Mouse (Mus musculus) cerebellum, postnatal 36 days (tissue): ENCODE data around the gene AW209491.

Source experiments
- DNase-seq, 2 experiments: peaks; one replicate each; pipeline ENCODE4 v3.0.0; 2021 to 2022; ENCODE audit warnings: mixed read lengths in 2 of 2

AW209491 gene

DNA sequence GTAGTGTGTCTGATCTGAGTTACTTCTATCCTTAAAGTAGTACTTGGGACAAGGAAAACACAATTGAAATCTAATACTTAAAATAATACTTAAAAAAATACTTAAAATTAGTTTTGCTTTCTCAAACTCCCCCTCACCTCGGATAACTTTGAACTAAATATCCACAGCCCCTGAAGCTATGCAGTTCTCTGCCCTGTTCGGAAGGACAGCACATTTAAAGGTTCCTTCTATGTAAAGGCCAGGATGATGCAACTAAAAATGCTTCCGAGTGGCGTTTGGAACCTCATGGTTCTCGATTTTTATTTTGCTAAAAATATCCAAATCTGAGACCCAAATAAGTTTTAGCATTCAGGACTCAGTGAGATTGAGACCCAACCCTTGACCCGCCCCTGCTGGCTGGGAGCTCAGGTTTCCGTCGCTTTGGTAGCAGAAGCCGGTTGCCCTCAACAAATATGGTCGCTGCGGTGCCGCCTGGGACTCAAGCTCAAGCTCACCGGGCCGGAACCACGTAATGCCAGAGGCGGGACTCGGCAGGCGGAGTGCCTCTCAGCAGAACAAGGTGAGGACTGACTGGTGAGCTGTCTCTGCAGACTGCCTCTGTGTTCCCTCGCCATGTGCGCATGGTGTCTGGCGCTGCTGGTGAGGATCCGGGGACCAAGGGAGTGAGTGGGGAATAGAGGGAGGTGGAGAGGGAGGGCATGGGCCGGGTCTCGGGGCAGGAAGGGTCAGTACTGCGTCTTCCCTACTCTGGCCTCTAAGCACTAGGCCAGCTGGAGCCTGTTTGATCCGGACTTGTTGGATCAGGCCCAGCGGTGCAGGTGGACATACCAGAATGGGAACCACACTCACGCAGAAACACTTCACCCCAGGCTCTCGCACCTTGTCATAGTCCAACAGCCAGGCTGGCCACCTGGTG is at the start of gene AW209491:
AW209491 (plus strand) TSS at position 429 of the 916 bp plus-strand sequence.
- DNase-seq = peak; percentile 97 to 98

DNA sequence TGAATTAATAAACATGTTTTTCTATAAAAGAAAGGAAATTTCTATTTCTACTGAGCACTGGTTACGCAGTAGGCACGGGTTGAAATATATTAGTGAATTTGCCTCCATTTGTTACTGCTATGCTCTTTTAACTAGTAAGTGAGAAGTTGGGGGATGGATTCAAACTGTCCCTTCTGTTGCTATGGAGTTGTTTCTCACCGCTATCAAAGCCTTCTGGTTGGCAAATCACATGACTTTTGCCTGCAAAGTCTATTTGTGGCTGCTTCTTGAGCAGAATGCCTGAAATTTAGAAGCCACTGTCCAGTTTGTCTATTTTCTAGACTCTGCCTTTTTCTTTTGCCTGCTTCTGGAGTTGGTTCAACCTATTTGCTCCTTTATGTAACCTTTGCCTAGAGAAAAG is 49.6 kb upstream of the AW209491 start:
- DNase-seq = no peak

DNA sequence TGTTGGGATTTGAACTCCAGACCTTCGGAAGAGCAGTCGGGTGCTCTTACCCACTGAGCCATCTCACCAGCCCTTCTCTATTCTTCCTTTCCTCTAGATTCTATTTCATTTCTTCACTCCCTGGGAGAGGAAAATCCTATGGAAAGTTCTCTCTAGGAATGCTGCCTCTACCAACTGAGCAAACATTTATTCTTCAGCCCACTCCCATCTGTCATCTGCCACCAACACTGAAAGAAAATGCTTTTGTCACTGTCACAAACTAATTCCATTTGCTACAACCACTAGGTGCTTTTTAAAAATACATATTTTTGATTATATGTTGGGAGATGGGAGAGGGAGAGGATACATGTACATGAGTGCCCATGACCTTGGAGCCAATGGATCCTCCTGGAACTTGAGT is 27.2 kb upstream of the AW209491 start:
- DNase-seq = no peak

DNA sequence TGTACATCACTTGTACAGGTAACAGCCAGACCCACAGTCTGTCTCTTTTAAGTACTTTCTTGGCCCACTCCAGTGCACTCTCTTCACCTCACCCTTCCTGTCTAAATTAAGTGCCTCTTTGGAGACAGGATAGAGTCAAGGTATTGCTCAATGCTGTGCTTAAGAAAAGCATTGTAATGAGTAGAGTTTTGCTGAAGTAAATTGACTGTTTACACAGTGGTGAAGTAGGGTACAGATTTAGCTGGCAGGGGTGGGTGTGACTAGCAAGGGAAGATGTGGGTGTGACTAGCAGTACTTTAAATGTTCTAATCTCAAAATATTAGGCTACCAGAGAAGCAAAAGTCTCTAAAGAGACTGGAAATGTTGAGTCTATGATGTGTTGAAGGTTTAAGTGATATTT is 22.3 kb upstream of the AW209491 start:
- no peak for DNase-seq

DNA sequence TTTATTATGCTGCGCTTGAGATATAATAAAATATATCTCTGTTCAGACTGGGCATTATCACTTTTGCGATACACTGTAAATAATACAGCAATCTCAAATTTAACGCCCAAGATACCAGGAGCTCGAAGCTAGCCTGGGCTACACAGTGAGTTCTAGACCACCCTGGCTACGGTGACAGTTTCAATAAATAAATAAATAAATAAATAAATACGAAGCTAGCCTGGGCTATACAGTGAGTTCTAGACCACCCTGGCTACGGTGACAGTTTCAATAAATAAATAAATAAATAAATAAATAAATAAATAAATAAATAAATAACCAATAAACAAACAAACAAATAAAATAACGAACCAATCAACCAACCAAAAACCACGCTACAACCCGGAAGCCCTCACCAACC is 17.5 kb upstream of the AW209491 start:
- DNase-seq = no peak

DNA sequence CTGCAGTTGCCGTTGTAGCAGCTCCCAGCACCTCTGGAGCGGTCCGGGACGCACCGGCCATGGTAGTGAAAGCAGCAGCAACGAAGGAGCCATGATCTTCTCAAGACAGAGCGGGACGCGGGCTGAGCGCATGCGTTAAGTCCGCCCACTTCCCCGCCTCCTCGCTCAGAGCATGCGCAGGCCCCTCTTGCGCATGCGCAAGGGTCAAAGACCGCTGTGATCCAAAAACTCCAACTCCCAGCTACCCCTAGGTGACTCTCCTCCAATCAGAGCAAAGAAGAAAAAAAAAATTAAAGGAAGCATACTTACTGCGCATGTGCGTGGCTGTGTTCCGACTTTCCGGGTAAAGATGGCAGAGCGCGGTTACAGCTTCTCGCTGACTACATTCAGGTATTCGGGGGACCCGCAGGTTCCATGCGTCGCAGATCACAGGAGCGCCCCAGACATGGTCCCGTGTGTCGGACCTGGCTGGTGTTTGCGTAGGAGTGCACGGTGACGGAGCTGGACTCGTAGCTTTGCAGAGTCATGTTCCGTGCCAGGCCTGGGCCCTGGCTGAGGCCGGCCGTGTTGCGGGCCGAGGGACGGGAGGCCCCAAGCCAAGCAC is 16.9 kb upstream of the AW209491 start, which contains the start of the genes Mrpl32 and Psma2:
Mrpl32 (minus strand) TSS at position 240 of the 604 bp plus-strand sequence.
Psma2 (plus strand) TSS at position 315 of the 604 bp plus-strand sequence.
- peak; percentile 95 to 96 for DNase-seq

DNA sequence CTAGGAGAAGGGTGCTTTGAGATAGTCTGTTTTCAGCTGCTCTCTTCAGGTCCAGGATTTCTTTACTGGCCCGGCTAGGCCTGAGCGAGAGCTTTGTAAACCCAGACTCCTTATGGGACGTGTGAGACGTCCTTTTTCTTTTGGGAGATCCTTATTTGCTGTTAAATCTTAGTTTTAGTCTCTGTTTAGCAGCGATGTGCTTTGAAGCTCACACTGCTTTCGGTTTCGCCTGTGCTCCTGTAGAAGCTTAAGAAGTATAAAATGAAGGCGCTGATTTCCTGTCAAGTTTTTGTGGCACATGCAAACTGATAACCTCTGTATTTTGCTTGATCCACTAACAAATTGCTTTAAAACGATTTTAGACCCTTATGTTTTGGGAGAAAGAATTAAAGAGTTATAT is 16.4 kb upstream of the AW209491 start:
- DNase-seq = no peak

DNA sequence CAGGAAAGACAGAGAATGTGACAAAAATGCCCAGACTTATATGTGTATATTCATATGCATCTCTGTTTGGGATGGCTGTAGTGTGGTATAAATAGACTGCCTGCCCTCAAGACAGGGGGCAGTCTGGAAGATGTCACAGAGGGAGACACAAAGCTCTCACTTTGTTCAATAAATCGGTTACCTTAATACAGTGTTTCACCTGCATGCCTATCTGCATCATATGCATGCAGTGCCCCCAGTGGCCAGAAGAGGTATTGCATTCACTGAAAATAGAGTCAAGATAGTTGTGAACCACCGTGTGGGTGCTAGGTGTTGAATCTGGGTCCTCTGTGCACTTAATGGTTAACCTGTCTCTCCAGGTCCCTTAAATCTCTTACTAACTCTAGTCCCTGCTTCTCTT is 11.2 kb upstream of the AW209491 start:
- DNase-seq = peak; percentile 68 to 80

DNA sequence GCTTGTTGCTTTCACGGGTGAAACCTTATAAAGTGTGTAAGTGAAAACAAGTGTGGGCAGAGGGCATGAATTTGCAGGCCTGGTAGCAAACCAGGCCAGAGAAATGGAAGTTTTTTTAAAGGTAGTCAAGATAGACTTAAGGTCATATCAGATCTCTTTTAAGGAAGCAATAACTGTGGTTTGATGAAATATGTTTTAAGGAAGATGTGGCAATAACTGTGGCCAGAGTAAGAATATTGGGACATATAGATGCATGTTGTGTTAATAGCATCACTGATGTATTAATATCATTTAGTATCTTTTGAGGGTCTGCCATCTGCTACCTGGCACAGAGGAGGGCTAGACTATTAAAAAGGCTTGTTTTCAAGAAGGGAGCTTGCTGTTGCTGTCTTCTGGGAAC is 10.0 kb downstream of the AW209491 start:
- no peak for DNase-seq

DNA sequence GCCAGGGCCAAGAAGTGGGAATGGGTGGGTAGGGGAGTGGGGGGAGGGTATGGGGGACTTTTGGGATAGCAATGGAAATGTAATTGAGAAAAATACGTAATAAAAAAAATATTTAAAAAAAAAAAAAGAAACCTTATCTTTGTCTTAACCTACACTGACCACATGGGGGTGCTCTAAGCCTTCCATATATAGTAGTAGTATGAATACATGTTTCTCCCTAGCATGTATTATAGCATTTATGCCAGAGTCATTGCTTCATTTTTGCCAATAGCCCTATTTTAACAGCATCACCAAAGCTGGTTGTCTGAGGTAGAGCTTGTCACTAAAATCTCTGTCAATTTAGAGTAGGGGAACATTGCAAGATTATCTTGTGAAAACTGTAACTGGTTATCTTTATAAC is 19.3 kb downstream of the AW209491 start:
- no peak for DNase-seq

DNA sequence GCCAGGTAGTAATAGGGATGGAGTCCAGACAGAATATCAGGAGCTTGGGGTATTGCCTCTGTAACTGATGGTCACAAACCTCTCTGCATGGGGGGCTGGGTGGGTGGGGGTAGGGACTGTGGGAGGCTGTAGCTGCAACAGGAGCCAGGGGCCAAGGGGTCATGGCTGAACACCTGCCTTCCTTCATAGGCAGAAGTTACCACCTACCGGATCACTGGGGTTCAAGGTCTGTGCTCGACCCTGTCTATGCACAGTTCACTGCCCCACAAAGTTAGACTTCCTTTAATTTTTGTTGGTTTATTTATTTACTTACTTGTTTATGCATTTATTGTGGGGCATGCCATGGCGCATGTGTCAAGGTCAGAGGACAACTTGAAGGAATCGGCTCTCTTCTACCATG is 37.2 kb downstream of the AW209491 start:
- no peak for DNase-seq

DNA sequence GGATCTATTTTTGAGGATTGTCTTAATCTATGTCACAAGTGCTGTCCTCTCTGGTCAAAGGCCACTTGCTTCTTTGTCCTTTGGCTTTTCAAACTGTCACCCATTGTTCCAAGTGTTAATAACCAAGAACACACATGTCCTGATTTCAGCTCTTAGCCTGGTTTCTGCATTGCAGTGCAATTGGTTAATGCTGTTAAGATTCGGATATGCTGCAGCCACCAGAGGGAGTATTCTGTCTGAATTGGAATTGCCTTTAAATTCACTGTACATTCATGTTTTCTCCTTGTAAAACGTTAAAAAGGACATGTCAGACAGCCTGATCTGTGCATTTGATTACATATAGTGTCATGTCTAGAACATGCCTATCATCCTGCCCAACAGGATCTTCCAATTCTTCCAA is 40.4 kb downstream of the AW209491 start:
- no peak for DNase-seq
